Mouse (Mus musculus): ENCODE measurements at regions not wholly inside any gene's neighbourhood (a gene's known extent, or its start where the extent isn't known, plus 50 kb on each side); places are given as distances from the start of the nearest gene placed in this dataset.

DNA sequence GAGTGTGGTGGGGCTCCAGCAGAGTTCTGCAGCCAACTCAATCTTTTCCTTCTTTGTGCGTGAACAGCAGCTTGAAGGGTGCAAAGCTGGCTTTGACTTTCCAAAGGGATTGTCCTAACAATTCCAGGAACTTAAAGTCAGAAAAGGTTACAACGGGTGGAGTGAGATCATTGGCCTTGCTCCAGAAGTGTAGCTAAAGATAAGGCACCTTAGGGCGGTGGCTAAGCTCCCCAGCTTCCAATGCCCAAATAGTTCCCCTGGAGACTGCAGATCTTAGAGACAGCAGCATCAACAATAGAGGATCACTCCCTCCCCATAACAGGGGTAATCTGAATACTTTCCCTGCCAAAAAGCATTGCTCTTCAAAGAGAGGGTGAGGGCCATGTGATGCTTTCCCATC, 62.3 kb upstream of the Cd93 start:
- no peak for DNase-seq (ENCODE audit: low spot score)

DNA sequence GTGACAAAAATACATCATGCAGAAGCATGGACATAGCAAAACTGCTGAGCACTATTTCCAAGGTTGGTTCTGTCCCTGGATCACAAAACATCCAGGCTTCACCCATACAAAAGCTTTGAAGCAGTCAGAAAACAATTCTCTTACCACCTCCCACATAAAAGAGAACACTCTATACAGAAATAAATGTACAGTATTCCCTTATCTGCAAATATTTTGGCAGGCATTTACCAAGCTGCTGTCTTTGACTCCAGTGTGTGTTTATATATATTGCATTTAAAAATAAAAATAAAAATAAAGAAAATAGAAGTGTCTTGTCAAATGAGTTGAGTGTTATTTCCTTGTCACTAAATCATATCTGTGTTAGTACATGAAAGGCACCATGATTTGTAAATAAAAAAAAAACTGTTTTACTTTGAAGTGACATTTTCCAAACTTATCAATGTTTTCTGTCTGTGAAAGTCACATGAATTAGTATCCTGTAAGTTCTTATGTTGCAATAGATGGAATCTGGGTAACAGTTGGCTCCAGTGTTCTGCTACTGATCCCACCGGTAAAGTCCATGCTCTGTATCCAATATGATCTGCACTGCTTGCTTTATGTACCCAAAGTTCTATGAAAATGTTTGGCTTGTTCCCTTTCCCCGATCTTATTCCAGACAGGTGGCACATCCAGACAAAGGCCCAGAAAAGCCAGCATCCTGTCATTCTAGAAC, 59.9 kb upstream of the Cd93 start:
- no peak for DNase-seq (ENCODE audit: low spot score)

GRCm38 (mm10) chr2:148502321-148502720, 59.0 kb upstream of the Cd93 start:
- DNase-seq (ENCODE audit: low spot score): no peak

DNA sequence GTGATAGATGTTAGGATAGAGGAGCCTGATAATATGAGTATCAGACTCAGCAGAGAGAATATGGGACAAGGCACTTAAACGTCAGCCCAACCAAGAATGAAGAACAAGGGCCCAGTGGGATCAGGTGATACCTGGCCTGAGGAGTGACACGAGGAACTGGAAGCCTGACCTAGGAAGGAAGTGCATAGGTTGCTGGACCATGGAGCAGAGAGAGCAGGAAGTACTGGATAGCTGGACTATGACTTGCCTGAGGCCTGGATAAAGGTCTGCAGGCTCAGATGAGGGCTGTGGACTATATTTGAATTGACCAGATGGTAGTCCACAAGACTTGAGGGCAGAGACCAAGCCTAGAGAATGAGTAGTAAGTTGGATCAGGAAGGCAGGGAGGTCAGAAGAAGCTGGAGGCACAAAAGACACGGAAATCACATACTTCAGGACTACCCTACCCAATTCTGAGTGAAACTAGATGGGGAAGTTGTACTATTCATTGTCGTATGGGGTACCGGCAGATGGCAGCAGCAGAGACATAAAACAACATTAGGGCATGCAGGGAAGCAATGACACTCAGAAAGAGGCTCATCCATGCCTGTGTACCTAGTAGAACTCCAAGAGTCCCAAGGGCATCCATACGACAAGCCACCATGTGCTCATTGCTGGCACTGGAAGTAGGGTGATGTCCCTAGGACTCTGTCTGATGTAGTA, 57.0 kb upstream of the Cd93 start:
- DNase-seq (ENCODE audit: low spot score): no peak

DNA sequence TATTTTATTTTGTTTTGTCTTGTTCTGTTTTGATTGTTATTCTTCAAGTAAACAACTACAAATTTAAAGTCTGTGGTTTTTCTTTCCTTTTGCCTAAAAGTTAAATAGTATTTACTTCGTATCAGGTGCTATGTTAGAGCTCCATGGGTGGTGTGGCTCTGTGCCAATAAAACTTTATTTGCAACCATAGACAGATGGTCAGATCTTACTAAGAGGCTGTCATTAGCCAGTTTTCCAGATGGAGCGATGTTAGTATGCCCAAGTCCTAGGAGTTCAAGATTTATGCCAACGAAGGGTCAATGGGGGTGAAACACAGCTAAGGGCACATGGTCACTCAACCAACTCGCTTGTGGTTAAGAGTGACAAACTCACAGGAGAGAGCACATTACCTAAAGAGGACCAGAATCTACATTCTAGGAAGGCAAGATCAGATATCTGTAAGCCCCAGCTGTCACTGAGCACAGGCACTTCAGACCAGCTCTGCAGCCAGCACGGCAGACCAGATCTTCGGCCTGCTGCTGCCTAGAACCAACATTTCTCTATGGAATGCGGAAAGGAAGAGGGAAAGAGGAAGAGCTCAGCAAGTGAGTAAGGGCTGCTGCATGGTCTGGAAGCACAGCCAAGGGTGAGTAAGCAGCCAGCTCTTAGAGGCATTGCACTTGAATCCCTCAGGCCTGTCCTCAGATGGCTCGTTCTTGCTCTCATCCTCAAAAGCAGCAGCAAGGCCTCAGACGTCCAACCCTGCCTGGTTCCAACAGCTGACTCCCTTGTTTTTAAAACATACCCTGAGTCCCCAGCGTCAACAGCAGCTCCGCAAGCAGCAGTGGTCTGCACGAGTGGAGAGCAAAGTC, 54.3 kb upstream of the Cd93 start:
- no peak for DNase-seq (ENCODE audit: low spot score)

GRCm38 (mm10) chr2:148496151-148497040, 53.0 kb upstream of the Cd93 start:
- DNase-seq (ENCODE audit: low spot score): no peak

DNA sequence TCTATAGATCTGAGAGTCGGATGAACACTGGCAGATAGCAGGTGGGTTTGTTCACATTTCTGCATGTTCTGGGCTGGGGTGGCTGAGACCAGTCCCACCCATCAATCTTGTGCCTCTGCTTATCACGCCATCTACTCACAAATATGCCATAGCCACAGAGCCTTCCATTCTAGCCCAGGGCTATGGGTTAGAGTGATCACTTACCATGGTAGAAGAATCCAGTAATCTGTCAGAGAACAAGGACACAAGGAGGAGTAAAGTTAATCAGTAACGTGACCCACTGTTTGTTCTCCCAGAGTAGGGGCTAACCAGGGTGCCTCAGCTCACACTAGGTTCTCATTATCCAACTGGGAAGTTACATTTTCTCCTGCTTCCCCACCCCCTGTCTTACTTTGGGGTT, 52.1 kb upstream of the Cd93 start:
- no peak for DNase-seq (ENCODE audit: low spot score)

DNA sequence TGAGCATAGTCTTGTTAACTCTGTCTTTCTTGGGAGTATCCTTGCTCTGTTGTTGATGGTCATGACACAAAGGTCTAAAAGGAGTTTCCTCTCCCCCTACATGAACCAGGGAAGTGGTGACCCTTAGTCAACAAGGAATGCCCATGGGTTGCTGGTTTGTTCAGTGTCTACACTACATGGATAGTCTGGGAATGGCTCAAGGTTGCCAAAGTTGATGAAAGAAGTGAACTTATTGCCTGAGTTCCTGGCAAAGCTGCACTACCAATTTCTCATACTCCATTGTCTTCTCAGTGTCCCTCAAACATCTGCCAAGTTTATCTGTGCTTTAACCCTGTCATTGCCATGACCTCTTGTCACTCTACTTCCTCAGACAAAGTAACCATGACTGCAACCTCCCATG, 49.9 kb upstream of the Cd93 start:
- no peak for DNase-seq (ENCODE audit: low spot score)

Data from layer of hippocampus, adult 11-12 months (tissue).